Mouse (Mus musculus): ENCODE measurements around the gene C130074G19Rik. TPM values are rescaled to one million over a fixed set of nuclear protein-coding genes. Genes with fewer than 3 reads are reported as not detected.

C130074G19Rik gene
- polyA plus RNA-seq, 1 experiment from 2014 or later = 1.0 TPM

DNA sequence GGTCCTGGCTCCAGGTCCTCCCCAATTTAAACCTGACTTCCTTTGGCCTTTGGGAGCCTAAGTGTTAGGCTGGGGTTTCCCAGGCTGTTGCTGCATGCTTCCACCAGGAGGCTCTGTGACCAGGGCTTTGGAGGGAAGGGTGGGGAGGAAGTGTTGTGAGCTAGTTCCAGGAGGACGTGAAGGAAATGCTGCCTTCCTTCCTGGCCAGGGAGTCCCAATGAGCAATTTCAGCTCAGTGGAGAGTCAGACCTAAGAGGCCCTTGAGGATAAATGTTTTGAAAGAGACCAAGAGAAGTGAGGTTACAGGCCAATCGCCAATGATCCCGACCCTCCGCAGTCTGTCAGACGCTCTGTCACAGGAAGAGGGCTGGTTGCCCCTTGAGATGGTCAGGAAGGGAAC, 29.7 kb downstream of the C130074G19Rik start:
- Histone ChIP-seq H3K27ac (no peak overlapping the region), H3K4me1 (peaks cover 6% of the 10 kb centered on the region; the same call in 1 of the 2 replicates), H3K4me2 (peak overlapping the region; percentile 8; the same call in 1 of the 2 replicates), H3K4me3 (no peak overlapping the region), H3K9me3 (replicated peaks) (no peaks in the 10 kb centered on the region), H3K9ac (no peak overlapping the region), H3K27me3 (peaks cover 27% of the 10 kb centered on the region; the same call in 1 of the 2 replicates), H3K36me3 (ENCODE audit: poor library complexity, severe bottlenecking) (no peaks in the 10 kb centered on the region)
- 27% methylated on average over 5 of the region's 5 CpGs for WGBS
- ATAC-seq = peak; percentile 68; the same call in 1 of the 2 replicates

DNA sequence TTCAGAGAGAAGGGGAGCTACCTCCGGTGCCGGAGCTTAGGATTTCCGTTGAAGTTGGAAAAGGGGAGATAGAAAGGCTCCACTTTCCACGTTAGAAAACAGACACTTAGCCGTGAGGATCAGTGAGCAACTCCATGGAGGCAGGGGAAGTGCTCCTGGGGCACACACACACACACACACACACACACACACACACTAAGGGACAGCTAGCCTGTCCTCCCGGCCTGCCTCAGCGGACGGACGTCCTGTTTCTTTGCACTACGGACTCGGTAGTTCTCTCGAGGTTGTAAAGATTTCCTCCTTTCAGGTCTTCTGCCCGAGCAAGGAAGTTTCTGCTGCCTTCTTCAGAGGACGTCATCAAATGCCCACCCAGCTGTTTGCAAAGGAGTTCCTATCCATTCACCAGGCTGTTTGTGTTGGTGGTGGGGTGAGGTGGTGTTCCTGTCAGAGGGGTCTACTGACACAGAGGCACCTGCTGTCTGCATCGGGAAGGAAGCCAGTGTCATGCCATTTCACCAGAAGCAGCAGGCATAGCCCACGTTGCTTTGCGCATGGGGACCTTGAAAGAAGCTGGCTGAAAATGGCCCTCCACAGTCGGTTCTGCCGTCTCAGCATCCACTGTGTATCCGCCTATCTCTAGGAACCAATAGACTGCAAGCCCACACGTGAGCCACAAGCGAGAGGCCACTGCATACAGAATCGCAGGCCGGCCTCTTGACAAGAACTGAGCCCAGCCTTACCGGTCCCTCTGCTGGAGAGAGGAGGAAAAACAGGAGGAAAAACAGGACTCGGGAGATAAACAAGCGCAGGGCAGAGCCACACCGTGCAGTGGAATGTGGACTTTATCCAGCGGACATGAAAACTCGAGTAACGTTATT, 31.0 kb downstream of the C130074G19Rik start:
- ATAC-seq = peak; percentile 95
- Histone ChIP-seq H3K27ac (no peak overlapping the region), H3K4me2 (peak overlapping the region; percentile 54), H3K4me1 (peaks cover 6% of the 10 kb centered on the region; the same call in 1 of the 2 replicates), H3K36me3 (ENCODE audit: poor library complexity, severe bottlenecking) (no peaks in the 10 kb centered on the region), H3K9me3 (replicated peaks) (no peaks in the 10 kb centered on the region), H3K27me3 (peaks cover 39% of the 10 kb centered on the region; the same call in 1 of the 2 replicates), H3K9ac (no peak overlapping the region), H3K4me3 (peak overlapping the region; percentile 14; the same call in 1 of the 2 replicates)
- WGBS = 20% methylated on average over 31 of the region's 31 CpGs

DNA sequence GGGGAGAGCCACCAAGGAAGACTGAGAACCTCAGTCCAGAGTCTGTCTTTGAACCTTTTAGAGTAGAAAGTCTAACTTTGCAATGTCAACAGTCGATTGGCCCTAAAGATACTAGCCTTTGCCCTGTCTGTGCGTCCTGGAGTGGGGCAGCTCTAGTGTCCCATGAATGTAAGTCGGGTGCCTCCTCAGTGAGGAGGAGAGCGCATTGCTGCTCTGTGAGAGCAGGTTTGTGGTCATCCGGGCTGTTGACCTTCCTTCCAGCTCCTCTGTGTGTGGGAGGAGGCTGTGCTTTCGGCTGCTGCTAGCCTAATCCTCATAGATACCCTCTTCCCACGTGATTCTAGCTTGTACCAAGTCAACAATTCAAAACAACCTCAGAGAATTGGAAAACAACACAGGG, 31.9 kb downstream of the C130074G19Rik start:
- WGBS = 48% methylated on average over 7 of the region's 7 CpGs
- Histone ChIP-seq H3K9me3 (replicated peaks) (no peaks in the 10 kb centered on the region), H3K4me3 (no peak overlapping the region), H3K9ac (no peak overlapping the region), H3K4me2 (no peak overlapping the region), H3K27me3 (peaks cover 46% of the 10 kb centered on the region; the same call in 1 of the 2 replicates), H3K4me1 (peaks cover 10% of the 10 kb centered on the region), H3K36me3 (ENCODE audit: poor library complexity, severe bottlenecking) (no peaks in the 10 kb centered on the region), H3K27ac (no peak overlapping the region)
- ATAC-seq = no peak

DNA sequence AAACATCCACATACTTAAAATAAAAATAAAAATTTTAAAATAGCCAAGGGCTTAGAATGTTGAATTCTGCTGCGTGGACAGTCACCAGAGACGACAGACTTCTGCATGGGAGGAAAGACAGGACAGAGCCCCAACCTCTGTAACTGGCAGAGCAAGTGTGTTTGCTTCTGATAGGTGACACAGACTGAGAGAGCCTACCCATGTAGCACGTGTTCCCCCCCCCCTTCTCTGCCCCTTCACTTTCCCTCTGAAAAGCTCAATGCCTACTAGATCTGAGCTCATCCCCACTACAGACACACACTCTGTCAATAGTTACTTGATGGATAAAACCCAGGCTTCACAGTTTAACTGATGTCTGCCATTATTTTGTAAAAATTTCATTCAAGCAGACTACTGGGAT, 36.0 kb downstream of the C130074G19Rik start:
- Histone ChIP-seq H3K9me3 (replicated peaks) (no peaks in the 10 kb centered on the region), H3K36me3 (ENCODE audit: poor library complexity, severe bottlenecking) (no peaks in the 10 kb centered on the region), H3K4me1 (peaks cover 29% of the 10 kb centered on the region), H3K4me3 (no peak overlapping the region), H3K4me2 (no peak overlapping the region), H3K27ac (no peak overlapping the region), H3K9ac (no peak overlapping the region), H3K27me3 (peaks cover 44% of the 10 kb centered on the region; the same call in 1 of the 2 replicates)
- no peak for ATAC-seq
- WGBS = 56% methylated on average over 3 of the region's 3 CpGs

DNA sequence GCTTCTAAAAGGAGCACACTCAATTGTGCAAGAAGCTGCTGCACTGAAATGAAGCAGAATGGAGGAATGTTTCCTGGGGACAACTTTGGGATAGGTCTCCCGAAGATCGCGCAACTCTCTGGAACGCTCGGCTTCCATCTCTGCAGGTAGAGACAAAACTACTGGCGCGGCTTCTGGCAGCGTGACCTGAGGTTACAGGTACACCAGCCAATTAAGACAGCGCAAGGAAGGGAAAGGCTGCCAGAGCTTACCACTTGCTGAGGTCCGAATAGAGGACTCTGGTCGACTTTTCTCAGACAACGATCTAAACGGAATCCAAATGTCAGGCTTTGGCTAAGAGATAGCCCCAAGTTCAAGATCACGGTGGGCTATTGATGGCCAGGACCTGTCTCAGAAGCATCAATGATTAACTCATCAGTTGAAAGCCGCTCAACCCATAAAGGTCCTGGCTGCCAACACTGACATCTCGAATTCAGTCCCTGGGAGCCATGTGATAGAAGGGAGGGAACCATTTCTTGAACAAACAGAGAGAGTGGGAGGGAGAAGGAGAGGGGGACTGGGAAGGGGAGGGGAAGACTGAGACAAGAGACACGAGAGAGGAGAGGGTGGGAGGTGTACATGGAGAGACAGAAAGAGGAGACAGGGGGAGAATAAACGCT, 36.8 kb downstream of the C130074G19Rik start, which contains the start of gene Marc2:
Marc2 (minus strand) TSS at position 360 of the 659 bp plus-strand sequence.
- Histone ChIP-seq H3K27ac (no peak within 1 kb of the TSS), H3K4me3 (peak within 1 kb of the TSS; percentile 82), H3K27me3 (peaks cover 36% of the 10 kb centered on the region; the same call in 1 of the 2 replicates), H3K36me3 (ENCODE audit: poor library complexity, severe bottlenecking) (no peaks in the 10 kb centered on the region), H3K9ac (peak within 1 kb of the TSS; percentile 83), H3K4me2 (peak within 1 kb of the TSS; percentile 85), H3K9me3 (replicated peaks) (no peaks in the 10 kb centered on the region), H3K4me1 (peaks cover 30% of the 10 kb centered on the region)
- WGBS = 5% methylated on average over 18 of the region's 18 CpGs
- ATAC-seq = no peak

DNA sequence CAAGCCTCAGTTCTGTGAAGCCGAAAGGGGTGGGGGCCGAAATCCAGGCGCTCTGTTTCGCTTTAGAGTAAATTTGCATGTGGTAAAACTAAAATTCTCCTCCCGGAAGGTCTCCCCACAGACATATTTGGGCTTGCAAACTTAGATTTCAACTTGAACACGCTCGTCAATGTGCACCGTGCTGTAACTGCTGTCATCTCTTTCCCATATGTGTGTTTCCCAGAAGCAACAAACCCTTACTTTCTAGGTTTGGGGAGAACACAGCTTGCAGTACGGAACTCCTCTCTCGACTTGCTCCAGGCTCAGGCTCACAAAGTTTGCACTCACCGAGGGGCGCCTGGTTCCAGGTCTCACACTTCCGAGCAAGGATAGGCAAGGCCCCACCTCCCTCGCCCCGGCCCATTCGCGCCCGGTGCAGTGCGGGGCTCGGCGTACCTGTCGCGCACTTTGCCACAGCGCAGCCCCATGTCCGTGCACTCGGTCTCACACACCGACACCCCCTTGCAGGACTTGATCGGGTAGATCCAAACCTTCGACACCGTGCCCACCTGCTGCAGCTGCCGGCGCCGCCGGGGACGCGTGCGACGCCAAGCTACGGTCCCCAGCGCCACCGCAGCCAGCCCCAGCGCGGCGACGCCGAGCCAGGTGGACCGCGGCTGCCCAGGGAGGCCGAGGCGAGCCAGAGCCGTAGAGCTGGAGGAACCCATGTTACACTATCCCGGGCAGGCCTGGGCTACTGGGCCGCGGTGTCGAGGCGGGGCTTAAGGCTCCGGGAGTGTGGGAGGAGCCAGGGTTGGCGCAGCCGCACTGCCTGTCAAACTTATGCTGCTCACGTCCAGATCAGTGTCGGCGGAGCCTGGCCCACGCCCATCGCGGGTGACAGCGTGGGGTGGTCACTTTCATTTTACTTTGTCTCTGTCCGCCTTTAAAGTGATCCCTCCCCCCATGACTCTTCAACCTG, 37.6 kb downstream of the C130074G19Rik start:
- H3K36me3 ChIP-seq (ENCODE audit: poor library complexity, severe bottlenecking) = 0 out of 2 replicates have a peak, but pooled peaks cover under 1% of the 10 kb centered on the region
- peaks cover 30% of the 10 kb centered on the region for H3K4me1 ChIP-seq
- peak; percentile 98 for ATAC-seq
- peak overlapping the region; percentile 83 for H3K9ac ChIP-seq
- whole genome bisulfite sequencing = under 1% methylated on average over 67 of the region's 67 CpGs
- peaks cover 30% of the 10 kb centered on the region; the same call in 1 of the 2 replicates for H3K27me3 ChIP-seq
- H3K27ac ChIP-seq = no peak overlapping the region
- H3K4me2 ChIP-seq = peak overlapping the region; percentile 85
- H3K9me3 ChIP-seq (replicated peaks) = no peaks in the 10 kb centered on the region
- peak overlapping the region; percentile 82 for H3K4me3 ChIP-seq

DNA sequence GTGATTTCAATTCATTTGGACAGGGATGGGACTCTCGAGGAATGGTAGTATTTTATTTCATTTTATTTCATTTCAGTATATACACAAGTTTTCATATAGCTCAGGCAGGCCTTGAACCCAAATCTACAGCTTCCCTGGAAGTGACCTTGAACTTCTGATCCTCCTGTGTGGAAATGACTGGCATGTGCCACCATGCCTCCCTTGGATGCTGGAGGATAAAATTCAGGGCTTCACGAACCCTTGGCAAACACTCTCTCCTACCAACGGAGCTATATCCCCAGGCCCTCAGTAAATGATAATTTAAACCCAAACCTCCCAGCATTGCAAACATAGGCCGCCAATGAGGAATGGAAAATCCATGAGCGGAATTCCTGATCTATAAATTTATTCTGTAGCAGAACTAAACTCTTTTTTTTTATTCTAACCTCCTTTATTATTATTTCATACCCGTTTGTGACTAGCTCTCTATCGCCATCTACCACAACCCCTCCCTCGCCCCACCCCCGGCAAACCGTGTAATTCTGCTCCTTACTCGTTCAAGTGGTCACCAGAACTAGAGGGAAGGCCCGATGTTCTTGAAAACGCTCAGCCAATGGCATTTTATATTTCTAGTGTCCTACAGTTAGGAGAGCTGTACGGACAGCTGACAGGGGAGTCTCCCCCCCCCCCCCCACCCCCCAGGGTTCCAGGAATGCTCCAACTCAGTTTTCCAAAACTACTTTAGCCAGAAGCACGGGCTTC, 38.5 kb downstream of the C130074G19Rik start:
- peaks cover 30% of the 10 kb centered on the region for H3K4me1 ChIP-seq
- WGBS = 24% methylated on average over 15 of the region's 15 CpGs
- peak overlapping the region; percentile 85 for H3K4me2 ChIP-seq
- peaks cover 30% of the 10 kb centered on the region; the same call in 1 of the 2 replicates for H3K27me3 ChIP-seq
- H3K9ac ChIP-seq = peak overlapping the region; percentile 83
- no peak for ATAC-seq
- no peak overlapping the region for H3K27ac ChIP-seq
- 0 out of 2 replicates have a peak, but pooled peaks cover 6% of the 10 kb centered on the region for H3K36me3 ChIP-seq (ENCODE audit: poor library complexity, severe bottlenecking)
- peak overlapping the region; percentile 82 for H3K4me3 ChIP-seq
- H3K9me3 ChIP-seq (replicated peaks) = no peaks in the 10 kb centered on the region

DNA sequence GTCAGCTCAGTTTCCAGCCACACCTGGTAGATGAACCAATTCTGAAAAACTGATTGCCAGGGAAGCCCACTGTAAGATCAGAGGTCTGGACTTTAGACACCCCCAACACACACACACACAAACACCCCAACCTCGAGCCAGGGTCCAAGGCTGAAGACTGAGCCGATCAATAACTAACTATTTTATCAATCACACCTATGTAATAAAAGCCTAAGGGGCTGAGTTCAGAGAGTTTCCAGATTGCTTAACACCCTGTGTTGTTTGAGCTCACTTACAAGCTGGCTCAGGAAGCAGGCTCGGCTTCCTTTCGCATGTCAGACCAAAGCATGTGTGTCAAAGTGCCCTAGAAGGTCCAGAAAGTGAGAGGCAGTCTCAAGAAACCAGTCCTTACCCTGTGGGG, 45.4 kb downstream of the C130074G19Rik start:
- H3K36me3 ChIP-seq (ENCODE audit: poor library complexity, severe bottlenecking) = peaks cover 17% of the 10 kb centered on the region
- WGBS = 97% methylated on average over 4 of the region's 4 CpGs
- no peaks in the 10 kb centered on the region for H3K9me3 ChIP-seq (replicated peaks)
- no peak overlapping the region for H3K4me2 ChIP-seq
- ATAC-seq = no peak
- H3K4me3 ChIP-seq = no peak overlapping the region
- H3K27me3 ChIP-seq = no peaks in the 10 kb centered on the region
- H3K4me1 ChIP-seq = peaks cover 6% of the 10 kb centered on the region; the same call in 1 of the 2 replicates
- no peak overlapping the region for H3K27ac ChIP-seq
- no peak overlapping the region for H3K9ac ChIP-seq

DNA sequence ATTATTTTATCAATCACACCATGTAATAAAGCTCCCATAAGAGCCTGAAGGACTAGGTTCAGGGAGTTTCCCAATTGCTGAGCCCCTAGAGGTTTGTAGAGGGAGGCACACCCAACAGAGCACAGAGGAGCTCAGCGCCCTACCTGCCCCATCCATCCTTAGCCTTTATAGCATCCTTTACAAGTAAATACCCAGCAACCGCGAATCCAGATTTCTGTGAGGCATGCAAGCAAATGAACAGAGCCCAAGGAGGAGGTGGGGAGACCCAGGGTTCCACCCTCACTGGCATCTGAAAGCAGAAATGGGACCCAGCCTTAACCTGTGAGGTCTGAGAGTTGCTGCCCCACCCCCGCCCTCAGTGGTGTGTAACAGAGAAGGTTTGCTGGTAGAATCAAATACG, 46.7 kb downstream of the C130074G19Rik start:
- no peaks in the 10 kb centered on the region for H3K27me3 ChIP-seq
- peaks cover 30% of the 10 kb centered on the region for H3K36me3 ChIP-seq (ENCODE audit: poor library complexity, severe bottlenecking)
- ATAC-seq = no peak
- H3K4me3 ChIP-seq = no peak overlapping the region
- no peak overlapping the region for H3K4me2 ChIP-seq
- H3K9ac ChIP-seq = no peak overlapping the region
- no peaks in the 10 kb centered on the region for H3K4me1 ChIP-seq
- no peak overlapping the region for H3K27ac ChIP-seq
- WGBS = 74% methylated on average over 5 of the region's 5 CpGs
- no peaks in the 10 kb centered on the region for H3K9me3 ChIP-seq (replicated peaks)

DNA sequence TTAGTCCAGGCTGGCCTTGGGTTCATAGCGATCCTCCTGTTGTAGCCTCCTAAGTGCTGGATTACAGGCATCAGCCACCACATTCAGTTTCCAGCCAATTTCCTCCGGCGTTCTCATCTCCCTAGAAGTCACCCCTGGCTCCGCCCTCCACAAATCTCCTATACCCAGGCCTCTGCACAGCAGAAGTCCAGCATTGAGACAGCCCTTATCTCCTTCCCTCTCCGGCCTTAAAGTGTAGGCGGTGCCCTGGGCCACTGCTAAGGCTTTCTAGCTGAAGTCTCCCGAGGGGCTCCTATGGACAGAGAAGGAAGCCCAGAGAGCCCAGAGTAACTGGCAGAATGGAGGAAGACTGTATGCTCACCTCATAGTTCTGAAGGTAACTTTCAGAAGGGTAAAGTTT, 49.5 kb downstream of the C130074G19Rik start:
- no peak overlapping the region for H3K4me3 ChIP-seq
- 94% methylated on average over 7 of the region's 7 CpGs for WGBS
- no peaks in the 10 kb centered on the region for H3K27me3 ChIP-seq
- no peak for ATAC-seq
- no peaks in the 10 kb centered on the region for H3K9me3 ChIP-seq (replicated peaks)
- peaks cover 41% of the 10 kb centered on the region for H3K36me3 ChIP-seq (ENCODE audit: poor library complexity, severe bottlenecking)
- H3K4me2 ChIP-seq = no peak overlapping the region
- no peak overlapping the region for H3K9ac ChIP-seq
- no peak overlapping the region for H3K27ac ChIP-seq
- no peaks in the 10 kb centered on the region for H3K4me1 ChIP-seq

DNA sequence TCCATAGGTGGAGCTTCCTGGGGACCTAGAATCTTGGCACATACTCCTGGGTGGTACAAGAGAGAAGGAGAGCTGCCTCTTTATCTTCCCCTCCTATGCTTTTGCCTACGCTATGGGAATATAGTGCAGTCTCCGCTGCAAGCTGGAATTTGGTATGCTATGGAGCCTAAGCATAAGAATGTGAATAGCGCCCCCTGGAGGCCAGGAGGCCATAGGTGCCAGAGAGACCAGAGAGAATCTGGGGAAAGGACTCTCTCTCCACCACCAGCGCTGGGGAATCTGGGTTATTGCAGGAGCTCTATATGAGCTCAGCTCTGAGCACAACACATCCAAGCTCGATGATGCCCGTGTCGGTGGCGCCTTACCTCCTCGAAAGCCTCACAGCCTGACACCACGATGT, 50.8 kb downstream of the C130074G19Rik start:
- no peaks in the 10 kb centered on the region for H3K9me3 ChIP-seq (replicated peaks)
- H3K4me1 ChIP-seq = no peaks in the 10 kb centered on the region
- H3K4me3 ChIP-seq = no peak overlapping the region
- H3K36me3 ChIP-seq (ENCODE audit: poor library complexity, severe bottlenecking) = peaks cover 41% of the 10 kb centered on the region
- H3K9ac ChIP-seq = no peak overlapping the region
- no peak for ATAC-seq
- no peaks in the 10 kb centered on the region for H3K27me3 ChIP-seq
- H3K27ac ChIP-seq = no peak overlapping the region
- no peak overlapping the region for H3K4me2 ChIP-seq
- 85% methylated on average over 10 of the region's 10 CpGs for WGBS
